Mouse (Mus musculus): ENCODE measurements around the gene Ndufv1. TPM values are rescaled to one million over a fixed set of nuclear protein-coding genes. Genes with fewer than 3 reads are reported as not detected.
A peak's percentile ranks its signal among the peaks of the same experiment; 100 is the strongest.

Gene Ndufv1
- polyA plus RNA-seq, 1 experiment from 2014 or later = 294 TPM

- WGBS = 68% methylated on average over 10 of the region's 10 CpGs
- no peak for TF ChIP-seq CTCF (IDR thresholded peaks at IDR 0.05; ENCODE audit: low read depth)
- ATAC-seq (replicated peaks; ENCODE audit: low FRiP score, low read depth) = no peak
These were observed 5.4 kb upstream of the Ndufv1 start for GRCm38 (mm10) chr19:4017921-4018587.

GRCm38 (mm10) chr19:4015635-4016034 lies 3.0 kb upstream of the Ndufv1 start:
- Histone ChIP-seq H3K4me1 (replicated peaks; ENCODE audit: insufficient read depth, low read length) (no peaks in the 10 kb centered on the region), H3K9ac (ENCODE audit: low read depth, low read length) (no peak overlapping the region), H3K27me3 (ENCODE audit: insufficient read depth, low read length) (no peaks in the 10 kb centered on the region), H3K4me3 (replicated peaks; ENCODE audit: low read depth, low read length) (no peak overlapping the region), H3K27ac (no peak overlapping the region), H3K9me3 (replicated peaks; ENCODE audit: low read length) (no peaks in the 10 kb centered on the region), H3K36me3 (ENCODE audit: insufficient read depth, low read length) (no peaks in the 10 kb centered on the region), H3K4me2 (ENCODE audit: low read length) (no peak overlapping the region)
- no peak for TF ChIP-seq CTCF (IDR thresholded peaks at IDR 0.05; ENCODE audit: low read depth)
- DNase-seq (ENCODE audit: low spot score) = no peak
- WGBS = 67% methylated on average over 5 of the region's 5 CpGs
- ATAC-seq (replicated peaks; ENCODE audit: low FRiP score, low read depth) = no peak

More at GRCm38 (mm10) chr19:4017921-4018587, 5.4 kb upstream of the Ndufv1 start:
- Histone ChIP-seq H3K4me1 (replicated peaks; ENCODE audit: insufficient read depth, low read length) (no peaks in the 10 kb centered on the region), H3K36me3 (ENCODE audit: insufficient read depth, low read length) (no peaks in the 10 kb centered on the region), H3K9ac (ENCODE audit: low read depth, low read length) (no peak overlapping the region), H3K27ac (no peak overlapping the region), H3K9me3 (replicated peaks; ENCODE audit: low read length) (no peaks in the 10 kb centered on the region), H3K4me3 (replicated peaks; ENCODE audit: low read depth, low read length) (no peak overlapping the region), H3K4me2 (ENCODE audit: low read length) (no peak overlapping the region), H3K27me3 (ENCODE audit: insufficient read depth, low read length) (no peaks in the 10 kb centered on the region)
- no peak for DNase-seq (ENCODE audit: low spot score)

- Histone ChIP-seq H3K9ac (ENCODE audit: low read depth, low read length) (no peak overlapping the region), H3K27me3 (ENCODE audit: insufficient read depth, low read length) (no peaks in the 10 kb centered on the region), H3K27ac (no peak overlapping the region), H3K9me3 (replicated peaks; ENCODE audit: low read length) (no peaks in the 10 kb centered on the region), H3K4me2 (ENCODE audit: low read length) (no peak overlapping the region), H3K4me3 (replicated peaks; ENCODE audit: low read depth, low read length) (no peak overlapping the region), H3K36me3 (ENCODE audit: insufficient read depth, low read length) (peaks cover 3% of the 10 kb centered on the region; the same call in 1 of the 2 replicates), H3K4me1 (replicated peaks; ENCODE audit: insufficient read depth, low read length) (no peaks in the 10 kb centered on the region)
- no peak for ATAC-seq (replicated peaks; ENCODE audit: low FRiP score, low read depth)
- TF ChIP-seq CTCF (IDR thresholded peaks at IDR 0.05; ENCODE audit: low read depth) = no peak
- no peak for DNase-seq (ENCODE audit: low spot score)
These were observed 2.2 kb upstream of the Ndufv1 start for GRCm38 (mm10) chr19:4014802-4015201.

- no peak for TF ChIP-seq CTCF (IDR thresholded peaks at IDR 0.05; ENCODE audit: low read depth)
- Histone ChIP-seq H3K4me2 (ENCODE audit: low read length) (peak overlapping the region; percentile 41), H3K27ac (no peak overlapping the region), H3K9me3 (replicated peaks; ENCODE audit: low read length) (no peaks in the 10 kb centered on the region), H3K4me1 (replicated peaks; ENCODE audit: insufficient read depth, low read length) (no peaks in the 10 kb centered on the region), H3K27me3 (ENCODE audit: insufficient read depth, low read length) (no peaks in the 10 kb centered on the region), H3K36me3 (ENCODE audit: insufficient read depth, low read length) (peaks cover 18% of the 10 kb centered on the region), H3K9ac (ENCODE audit: low read depth, low read length) (peak overlapping the region; percentile 32; the same call in 1 of the 2 replicates), H3K4me3 (replicated peaks; ENCODE audit: low read depth, low read length) (peak overlapping the region; percentile 85; the same call in 1 of the 2 replicates)
- DNase-seq (ENCODE audit: low spot score) (no peak), ATAC-seq (replicated peaks; ENCODE audit: low FRiP score, low read depth) (peak; percentile 15; the same call in 1 of the 2 replicates)
- WGBS = 19% methylated on average over 9 of the region's 9 CpGs
These were observed 460 bp upstream of the Ndufv1 start for GRCm38 (mm10) chr19:4013066-4013465.

- ATAC-seq (replicated peaks; ENCODE audit: low FRiP score, low read depth) = no peak
- Histone ChIP-seq H3K4me2 (ENCODE audit: low read length) (no peak overlapping the region), H3K4me3 (replicated peaks; ENCODE audit: low read depth, low read length) (no peak overlapping the region), H3K36me3 (ENCODE audit: insufficient read depth, low read length) (peaks cover 31% of the 10 kb centered on the region), H3K27me3 (ENCODE audit: insufficient read depth, low read length) (no peaks in the 10 kb centered on the region), H3K9ac (ENCODE audit: low read depth, low read length) (no peak overlapping the region), H3K27ac (no peak overlapping the region), H3K9me3 (replicated peaks; ENCODE audit: low read length) (no peaks in the 10 kb centered on the region), H3K4me1 (replicated peaks; ENCODE audit: insufficient read depth, low read length) (no peaks in the 10 kb centered on the region)
- 91% methylated on average over 5 of the region's 5 CpGs for WGBS
- TF ChIP-seq CTCF (IDR thresholded peaks at IDR 0.05; ENCODE audit: low read depth) = no peak
- DNase-seq (ENCODE audit: low spot score) = no peak
These were observed 1.5 kb downstream of the Ndufv1 start for GRCm38 (mm10) chr19:4011086-4011485.

- Histone ChIP-seq H3K9ac (ENCODE audit: low read depth, low read length) (no peak overlapping the region), H3K27me3 (ENCODE audit: insufficient read depth, low read length) (no peaks in the 10 kb centered on the region), H3K4me1 (replicated peaks; ENCODE audit: insufficient read depth, low read length) (peaks cover 4% of the 10 kb centered on the region; the same call in 1 of the 2 replicates), H3K9me3 (replicated peaks; ENCODE audit: low read length) (no peaks in the 10 kb centered on the region), H3K27ac (no peak overlapping the region), H3K36me3 (ENCODE audit: insufficient read depth, low read length) (peaks cover 31% of the 10 kb centered on the region), H3K4me2 (ENCODE audit: low read length) (no peak overlapping the region), H3K4me3 (replicated peaks; ENCODE audit: low read depth, low read length) (no peak overlapping the region)
- ATAC-seq (replicated peaks; ENCODE audit: low FRiP score, low read depth) (no peak), DNase-seq (ENCODE audit: low spot score) (no peak)
- no peak for TF ChIP-seq CTCF (IDR thresholded peaks at IDR 0.05; ENCODE audit: low read depth)
- 93% methylated on average over 8 of the region's 8 CpGs for WGBS
These were observed 6.6 kb downstream of the Ndufv1 start for GRCm38 (mm10) chr19:4005971-4006370.
